Mouse (Mus musculus): ENCODE data around the gene Ppm1b.

- TF ChIP-seq CTCF (IDR thresholded peaks at IDR 0.05; ENCODE audit: control insufficient read depth, insufficient read depth, low read length) (no peak), POLR2A (IDR thresholded peaks at IDR 0.05; ENCODE audit: borderline replicate concordance, control insufficient read depth, low read depth, low read length) (no peak)
These were observed 114.1 kb downstream of the Ppm1b start for GRCm38 (mm10) chr17:85070658-85071057.
